Mouse (Mus musculus) stomach, adult 2 months (tissue): ENCODE results near the gene Riiad1. TPM values are rescaled to one million over a fixed set of nuclear protein-coding genes. Genes with fewer than 3 reads are reported as not detected.

ENCODE experiments used
- polyA plus RNA-seq: library from polyadenylated mRNA; depleted of rRNA; stranded (reverse); fragments of >200 nt; gene quantifications from 2 replicates; pipeline ENCODE4 v1.2.3, GENCODE M21; 2012; rRNA removed

Gene Riiad1
- polyA plus RNA-seq, result not detected in 2 replicates

GRCm38 (mm10) chr3:94480291-94480884 lies at the start of gene Riiad1:
TSS of gene Riiad1 (minus strand) at chr3:94480341.

GRCm38 (mm10) chr3:94477981-94478422 lies 2.1 kb downstream of the Riiad1 start, which contains the start of gene Celf3:
TSS of gene Celf3 (plus strand) at chr3:94478295.

GRCm38 (mm10) chr3:94443597-94443964 lies 36.6 kb downstream of the Riiad1 start, which contains the start of gene Oaz3:
TSS of gene Oaz3 (minus strand) at chr3:94443915.

GRCm38 (mm10) chr3:94442951-94443596 lies 37.1 kb downstream of the Riiad1 start, which contains the start of gene Mrpl9:
TSS of gene Mrpl9 (plus strand) at chr3:94443318.

Other genes starting within 250 kb of the Riiad1 start
- not detected in 2 replicates for gene Gm4778, start 216.3 kb downstream of the Riiad1 start, polyA plus RNA-seq
- 0.19 and 0.45 TPM in 2 replicates for gene Them4, start 170.3 kb downstream of the Riiad1 start, polyA plus RNA-seq
- gene Them5, start 138.2 kb downstream of the Riiad1 start, polyA plus RNA-seq, result 32.9 and 36.3 TPM in 2 replicates
- gene C2cd4d, start 117.9 kb downstream of the Riiad1 start, polyA plus RNA-seq, result 1.1 and 4.3 TPM in 2 replicates
- 3.0 and 4.1 TPM in 2 replicates for gene Rorc, start 107.5 kb downstream of the Riiad1 start, polyA plus RNA-seq
- gene Lingo4, start 81.8 kb downstream of the Riiad1 start, polyA plus RNA-seq, result 0.04 and 0.10 TPM in 2 replicates
- gene Tdrkh, start 67.1 kb downstream of the Riiad1 start, polyA plus RNA-seq, result 0.23 TPM in 1 of 2 replicates, not detected in the other
- gene Mrpl9, start 37.0 kb downstream of the Riiad1 start, polyA plus RNA-seq, result 9.2 and 9.5 TPM in 2 replicates
- not detected in 2 replicates for gene Oaz3, start 36.4 kb downstream of the Riiad1 start, polyA plus RNA-seq
- gene Celf3, start 2.0 kb downstream of the Riiad1 start, polyA plus RNA-seq, result 12.0 and 15.2 TPM in 2 replicates
- 1.8 and 2.3 TPM in 2 replicates for gene Snx27, start 102.4 kb upstream of the Riiad1 start, polyA plus RNA-seq
- gene Gm10972, start 162.8 kb upstream of the Riiad1 start, polyA plus RNA-seq, result not detected in 2 replicates
- 15.3 and 16.3 TPM in 2 replicates for gene Tuft1, start 178.5 kb upstream of the Riiad1 start, polyA plus RNA-seq
- gene Selenbp2, start 213.2 kb upstream of the Riiad1 start, polyA plus RNA-seq, result 2.6 and 3.3 TPM in 2 replicates